ENCODE assay signal across 26 mouse cellular contexts in the genomic region with DNA sequence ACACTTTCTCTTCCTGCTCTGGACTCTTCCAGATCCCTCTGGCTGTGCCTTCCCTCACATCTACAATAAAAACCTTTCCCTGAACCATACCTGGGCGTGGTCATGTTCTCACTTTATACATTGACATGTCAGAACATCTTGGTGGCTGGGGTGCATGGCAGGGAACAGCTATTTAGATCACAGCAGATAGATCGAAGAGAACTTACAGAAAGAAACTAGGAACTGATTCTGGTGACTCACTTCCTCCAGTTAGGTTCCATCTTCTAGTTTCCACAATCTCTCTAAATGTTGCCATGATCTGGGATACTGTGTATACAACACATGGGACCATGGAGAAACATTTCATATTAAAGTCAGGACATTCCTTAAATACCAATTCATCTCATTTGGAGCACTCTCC. TPM values are rescaled to one million over a fixed set of nuclear protein-coding genes. Genes with fewer than 3 reads are reported as not detected.
A peak's percentile ranks its signal among the peaks of the same experiment; 100 is the strongest.
DNase-seq lines count a peak whose midpoint lies in the region; ATAC-seq and TF ChIP-seq lines count a peak whose summit lies in the region.
"Had no signal": no experiment of that assay in that cellular context is flagged by ENCODE, and none has a peak within 500 bp of the region (broad histone marks: within the 10 kb centered on the region; RNA-seq: fewer than 3 reads in every experiment).

No protein-coding gene starts in this region.

- H3K4me1 ChIP-seq in liver, adult 2 months (ENCODE audit: control insufficient read depth, insufficient read depth, low read length): no peaks in the 10 kb centered on the region
- H3K4me1 ChIP-seq in liver, embryonic 12.5 days: no peaks in the 10 kb centered on the region
- H3K4me1 ChIP-seq: embryonic facial prominence, embryonic 15.5 days; forebrain, embryonic 10.5 days; heart, embryonic 13.5 days; hindbrain, embryonic 15.5 days had no signal

- no peak for TF ChIP-seq POLR2A in liver, adult 2 months (IDR thresholded peaks at IDR 0.05; ENCODE audit: extremely low read depth, insufficient read depth, low read length)

- WGBS in liver, adult 2 months: 87% methylated on average over 2 of the region's 2 CpGs
- WGBS in liver, embryonic 12.5 days (ENCODE audit: insufficient replicate concordance): 43% methylated on average over 2 of the region's 2 CpGs

- no peaks in the 10 kb centered on the region for H3K79me2 ChIP-seq in liver, adult 2 months (ENCODE audit: control insufficient read depth, insufficient read depth, low read length)

- ATAC-seq in liver, embryonic 12.5 days: no peak
- peak; percentile 42; the same call in 1 of the 2 replicates for ATAC-seq in common myeloid progenitor, adult 5-6 weeks (replicated peaks; ENCODE audit: low read depth, poor library complexity, severe bottlenecking)
- peak; percentile 47 for ATAC-seq in megakaryocyte progenitor cell, adult 5-6 weeks (replicated peaks; ENCODE audit: poor library complexity)
- ATAC-seq: forebrain, embryonic 14.5 days had no signal

- no peaks in the 10 kb centered on the region for H3K36me3 ChIP-seq in liver, adult 2 months (ENCODE audit: control insufficient read depth, insufficient read depth, low read length)
- H3K36me3 ChIP-seq in liver, embryonic 12.5 days: no peaks in the 10 kb centered on the region
- H3K36me3 ChIP-seq: embryonic facial prominence, embryonic 15.5 days; forebrain, embryonic 10.5 days; heart, embryonic 13.5 days; hindbrain, embryonic 15.5 days had no signal

- no peaks in the 10 kb centered on the region for H3K9me3 ChIP-seq in liver, embryonic 12.5 days (replicated peaks)
- H3K9me3 ChIP-seq: embryonic facial prominence, embryonic 15.5 days; forebrain, embryonic 10.5 days; heart, embryonic 13.5 days; hindbrain, embryonic 15.5 days had no signal

- no peak overlapping the region for H3K4me2 ChIP-seq in liver, embryonic 12.5 days
- H3K4me2 ChIP-seq: embryonic facial prominence, embryonic 15.5 days; heart, embryonic 13.5 days; hindbrain, embryonic 15.5 days had no signal

- no peak overlapping the region for H3K9ac ChIP-seq in liver, adult 2 months (ENCODE audit: low read depth, low read length)
- no peak overlapping the region for H3K9ac ChIP-seq in liver, embryonic 12.5 days
- H3K9ac ChIP-seq: embryonic facial prominence, embryonic 15.5 days; heart, embryonic 13.5 days; hindbrain, embryonic 15.5 days had no signal

- no peak overlapping the region for H3K4me3 ChIP-seq in liver, adult 2 months (ENCODE audit: insufficient read depth, low read depth, low read length)
- H3K4me3 ChIP-seq in liver, embryonic 12.5 days: no peak overlapping the region
- H3K4me3 ChIP-seq: embryonic facial prominence, embryonic 15.5 days; erythroblast, embryonic 14.5 days; forebrain, embryonic 10.5 days; gastrocnemius, adult 2 months; heart, embryonic 13.5 days; hindbrain, embryonic 15.5 days had no signal

- no peak for TF ChIP-seq CTCF in liver, adult 2 months (IDR thresholded peaks at IDR 0.05; ENCODE audit: low read depth, low read length)

- no peaks in the 10 kb centered on the region for H3K27me3 ChIP-seq in liver, adult 2 months (ENCODE audit: control insufficient read depth, insufficient read depth, low read length)
- no peaks in the 10 kb centered on the region for H3K27me3 ChIP-seq in liver, embryonic 12.5 days (replicated peaks)
- H3K27me3 ChIP-seq: embryonic facial prominence, embryonic 15.5 days; heart, embryonic 13.5 days; hindbrain, embryonic 15.5 days had no signal

- DNase-seq in liver, adult 2 months (ENCODE audit: extremely low read depth, low read depth, low spot score): peak; percentile 17
- DNase-seq in adrenal gland, adult 8-10 months: no peak
- DNase-seq in ovary, postnatal 36 days (ENCODE audit: low spot score): no peak
- no peak for DNase-seq in heart, adult 11 months
- DNase-seq: adrenal gland, adult 2 months; adrenal gland, postnatal 36 days; cerebellum, adult 11-12 months; cerebellum, adult 9-10 months; cerebellum, postnatal 36 days; gastrocnemius, adult 2 months; heart, postnatal 36 days had no signal

- no peak overlapping the region for H3K27ac ChIP-seq in liver, adult 2 months (replicated peaks; ENCODE audit: insufficient read depth, low read depth, low read length)
- H3K27ac ChIP-seq in liver, embryonic 12.5 days: no peak overlapping the region
- H3K27ac ChIP-seq: embryonic facial prominence, embryonic 15.5 days; forebrain, embryonic 10.5 days; gastrocnemius, adult 2 months; heart, embryonic 13.5 days; hindbrain, embryonic 15.5 days had no signal

RNA-seq across cellular contexts. Expression of a gene that starts 7.3 kb away (rescaled TPM):
- not detected in 2 replicates for total RNA-seq in liver, adult 2 months (2014; rRNA removed)
- polyA plus RNA-seq in liver, adult 2 months (2012; rRNA removed): not detected in 2 replicates
- polyA plus RNA-seq in liver, embryonic 12.5 days (2016; fragmentation: Nextera tagmentation; extraction: Ambion mirVana): not detected in 2 replicates
- total RNA-seq in common myeloid progenitor, adult 5-6 weeks (2017): not detected in 2 replicates
- not detected in 2 replicates for total RNA-seq in megakaryocyte progenitor cell, adult 5-6 weeks (2015)
- total RNA-seq in megakaryocyte progenitor cell, adult 5-6 weeks (2017): not detected in 2 replicates
- total RNA-seq in adrenal gland, adult 8-10 months (2022): not detected
- total RNA-seq: adrenal gland, adult 2 months; adrenal gland, postnatal 36 days; ES-E14; gastrocnemius, adult 2 months; gastrocnemius, postnatal 4 days; heart, adult 8-10 months; heart, postnatal 36 days had no signal
- polyA plus RNA-seq: adrenal gland, adult 2 months; embryonic facial prominence, embryonic 11.5 days; embryonic facial prominence, embryonic 15.5 days; erythroblast, embryonic 14.5 days; forebrain, embryonic 10.5 days; forebrain, embryonic 14.5 days; heart, embryonic 13.5 days; heart, postnatal 0 days; hindbrain, embryonic 11.5 days; hindbrain, embryonic 15.5 days had no signal
